Mouse (Mus musculus) intestine, embryonic 14.5 days (tissue): ENCODE data around the gene H2afz. TPM values are rescaled to one million over a fixed set of nuclear protein-coding genes. Genes with fewer than 3 reads are reported as not detected.
"Not testable (repeated sequence)": the region's sequence is repeated elsewhere in the genome, so short reads cannot be mapped to it uniquely, and the experiment has no call there.

Experiments
- ATAC-seq: fragments of 200-750 bp; cut with Nextera tagmentation; replicated peaks from 2 replicates; pipeline ENCODE4 v1.8.0; 2017; ENCODE audit warnings: low read depth, moderate number of reproducible peaks, moderate TSS enrichment, moderate library complexity; ENCODE audit not compliant: low FRiP score, low TSS enrichment
- DNase-seq: peaks from one replicate; pipeline ENCODE4 v3.0.0-alpha.2; 2018; ENCODE audit warnings: low spot score
- H3K27ac ChIP-seq: fragments of 300-500 bp; sonication (generic); 2 replicates; pipeline ENCODE4 v1.5.1; 2014; ENCODE audit warnings: low read depth, mild to moderate bottlenecking, control low read depth
- H3K27me3 ChIP-seq: fragments of 300-500 bp; sonication (generic); replicated peaks from 2 replicates; pipeline ENCODE4 v1.6.1; 2014; ENCODE audit warnings: low read length, control low read depth; ENCODE audit not compliant: control insufficient read depth, insufficient read depth
- H3K36me3 ChIP-seq: fragments of 300-500 bp; sonication (generic); 2 replicates; pipeline ENCODE4 v1.6.1; 2014; ENCODE audit warnings: low read length, control low read depth; ENCODE audit not compliant: control insufficient read depth, insufficient read depth
- H3K4me1 ChIP-seq: fragments of 300-500 bp; sonication (generic); replicated peaks from 2 replicates; pipeline ENCODE4 v1.6.1; 2014; ENCODE audit warnings: low read length, control low read depth, mixed read lengths; ENCODE audit not compliant: control insufficient read depth, insufficient read depth
- H3K4me2 ChIP-seq: fragments of 300-500 bp; sonication (generic); 2 replicates; pipeline ENCODE4 v1.6.1; 2014; ENCODE audit warnings: low read length
- H3K4me3 ChIP-seq: fragments of 300-500 bp; sonication (generic); 2 replicates; pipeline ENCODE4 v1.5.1; 2014; ENCODE audit warnings: low read depth, low read length, control low read depth, mixed read lengths
- H3K9ac ChIP-seq: fragments of 300-500 bp; sonication (generic); 2 replicates; pipeline ENCODE4 v1.6.1; 2014; ENCODE audit warnings: mild to moderate bottlenecking, low read length
- H3K9me3 ChIP-seq: fragments of 300-500 bp; sonication (generic); 2 replicates; pipeline ENCODE4 v1.6.1; 2016; ENCODE audit warnings: low read length, control low read depth; ENCODE audit not compliant: control insufficient read depth
- WGBS: fragments of 180-500 bp; shearing (Covaris S2); extraction: QIAGEN DNeasy Blood & Tissue Kit; methylation state at CpG from one replicate; pipeline ENCODE4 v1.1.7; 2014; 5-methylcytosine and 5-hydroxymethylcytosine counted together
- polyA plus RNA-seq: library from polyadenylated mRNA; unstranded; fragments of >200 nt; fragmentation: Nextera tagmentation; extraction: Ambion mirVana; gene quantifications from 2 replicates; pipeline ENCODE4 v1.2.1, GENCODE M21; 2014

The H2afz gene
- polyA plus RNA-seq, 1 experiment from 2014 or later, result 1,744 TPM

DNA sequence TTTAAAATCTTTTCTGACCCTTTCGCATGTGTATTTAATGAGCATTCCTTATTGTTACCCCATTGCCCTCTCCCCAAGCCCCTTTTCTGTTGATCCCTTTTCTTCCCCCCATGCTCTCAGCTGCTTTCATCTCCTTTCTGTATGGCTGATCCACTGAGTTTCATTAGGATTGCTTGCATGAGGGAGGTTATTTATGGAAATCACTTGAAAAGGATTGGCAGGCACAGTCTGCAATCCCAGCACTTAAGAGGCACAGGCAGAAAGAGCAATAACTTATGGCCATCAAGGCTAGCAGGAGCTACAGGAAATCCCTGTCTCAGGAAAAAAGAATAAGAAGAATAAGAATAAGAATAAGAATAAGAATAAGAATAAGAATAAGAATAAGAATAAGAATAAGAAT, 27.7 kb upstream of the H2afz start:
- Histone ChIP-seq H3K4me2 (no peak overlapping the region), H3K36me3 (no peaks in the 10 kb centered on the region), H3K9ac (no peak overlapping the region), H3K27me3 (no peaks in the 10 kb centered on the region), H3K9me3 (no peaks in the 10 kb centered on the region), H3K4me1 (no peaks in the 10 kb centered on the region), H3K27ac (no peak overlapping the region), H3K4me3 (no peak overlapping the region)
- ATAC-seq (no peak), DNase-seq (no peak)
- 89% methylated on average over 1 of the region's 1 CpGs for WGBS

DNA sequence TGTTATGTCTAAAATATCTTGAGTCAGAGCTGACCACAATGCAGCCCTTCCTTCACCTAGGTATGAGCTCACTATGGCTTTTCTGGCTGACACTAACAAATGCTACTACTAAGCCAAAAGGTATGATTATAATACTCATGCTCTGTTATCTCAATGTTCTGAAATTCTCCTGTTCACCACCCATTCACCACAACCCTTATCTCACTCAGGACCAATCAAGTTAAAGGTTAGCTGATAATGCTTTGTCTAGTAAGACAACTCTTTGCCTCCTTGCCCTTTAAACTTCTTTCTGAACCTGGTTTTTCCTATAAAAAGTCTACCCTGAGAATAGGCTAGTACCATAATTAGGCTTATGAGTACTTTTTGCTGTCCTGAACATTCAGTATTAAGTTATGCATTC, 26.1 kb upstream of the H2afz start:
- no peak overlapping the region for H3K27ac ChIP-seq
- H3K4me1 ChIP-seq, result no peaks in the 10 kb centered on the region
- DNase-seq (no peak), ATAC-seq (no peak)
- no peak overlapping the region for H3K4me2 ChIP-seq
- no peak overlapping the region for H3K4me3 ChIP-seq
- H3K9me3 ChIP-seq, result no peaks in the 10 kb centered on the region
- no peak overlapping the region for H3K9ac ChIP-seq
- H3K36me3 ChIP-seq, result no peaks in the 10 kb centered on the region
- H3K27me3 ChIP-seq, result no peaks in the 10 kb centered on the region

DNA sequence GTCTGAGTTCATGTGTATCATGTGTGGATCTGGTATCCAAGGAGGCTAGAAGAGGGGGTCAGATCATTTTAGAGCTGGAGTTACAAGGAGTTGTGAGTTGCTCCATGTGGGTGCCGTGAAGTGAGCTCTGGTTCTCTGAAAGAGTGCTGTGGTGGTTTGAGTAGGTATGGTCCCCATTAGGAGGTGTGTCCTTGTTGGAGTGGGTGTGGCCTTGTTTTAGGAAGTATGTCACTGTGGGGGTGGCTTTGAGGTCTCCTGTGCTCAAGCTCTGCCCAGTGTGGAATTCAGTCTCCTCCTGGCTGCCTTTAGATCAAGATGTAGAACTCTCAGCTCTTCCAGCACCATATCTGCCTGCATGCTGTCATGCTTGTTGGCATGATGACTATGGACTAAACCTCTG, 21.3 kb upstream of the H2afz start:
- no peak overlapping the region for H3K27ac ChIP-seq
- H3K36me3 ChIP-seq, result no peaks in the 10 kb centered on the region
- no peak for ATAC-seq
- H3K9me3 ChIP-seq, result no peaks in the 10 kb centered on the region
- H3K4me2 ChIP-seq, result no peak overlapping the region
- H3K27me3 ChIP-seq, result no peaks in the 10 kb centered on the region
- no peak for DNase-seq
- H3K4me1 ChIP-seq, result no peaks in the 10 kb centered on the region
- no peak overlapping the region for H3K9ac ChIP-seq
- no peak overlapping the region for H3K4me3 ChIP-seq
- 77% methylated on average over 1 of the region's 1 CpGs for WGBS

DNA sequence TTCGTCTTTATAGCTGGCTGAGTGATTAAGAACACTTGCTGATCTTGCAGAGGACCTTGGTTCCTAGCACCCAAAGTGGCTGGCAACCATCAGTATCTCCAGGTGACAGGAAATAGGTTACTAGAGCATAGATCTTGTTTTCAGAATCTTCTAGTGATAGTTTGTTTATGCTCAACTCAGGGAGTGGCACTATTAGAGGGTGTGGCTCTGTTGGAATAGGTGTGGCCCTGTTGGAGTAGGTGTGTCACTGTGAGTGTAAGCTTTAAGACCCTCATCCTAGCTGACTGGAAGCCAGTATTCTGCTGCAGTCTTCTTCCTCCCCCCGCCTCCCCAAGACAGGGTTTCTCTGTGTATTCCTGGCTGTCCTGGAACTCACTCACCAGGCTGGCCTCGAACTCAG, 20.0 kb upstream of the H2afz start:
- no peaks in the 10 kb centered on the region for H3K36me3 ChIP-seq
- no peak overlapping the region for H3K9ac ChIP-seq
- H3K4me2 ChIP-seq, result no peak overlapping the region
- ATAC-seq (no peak), DNase-seq (no peak)
- H3K4me1 ChIP-seq, result no peaks in the 10 kb centered on the region
- H3K27ac ChIP-seq, result no peak overlapping the region
- no peaks in the 10 kb centered on the region for H3K27me3 ChIP-seq
- 86% methylated on average over 3 of the region's 3 CpGs for WGBS
- no peaks in the 10 kb centered on the region for H3K9me3 ChIP-seq
- no peak overlapping the region for H3K4me3 ChIP-seq

DNA sequence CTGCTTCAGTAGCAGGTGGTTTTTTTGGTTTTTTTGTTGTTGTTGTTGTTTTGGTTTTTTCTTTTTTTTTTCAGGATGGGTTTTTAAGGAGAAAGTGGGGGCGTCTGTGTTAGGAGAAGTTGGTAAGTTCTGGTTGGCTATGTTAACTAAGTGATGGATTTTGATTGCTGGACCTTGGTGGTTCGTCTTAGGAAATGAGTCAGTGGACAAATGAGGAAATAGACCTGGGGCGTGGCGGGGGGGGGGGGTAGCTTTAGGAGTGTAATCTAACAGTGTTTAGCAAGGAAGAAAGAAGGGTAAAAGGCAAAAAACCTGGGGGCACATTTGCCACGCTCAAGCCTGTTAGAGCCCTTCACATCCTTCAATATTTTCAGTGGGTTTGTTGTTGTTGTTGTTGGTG, 17.7 kb upstream of the H2afz start:
- Histone ChIP-seq H3K27me3 (no peaks in the 10 kb centered on the region), H3K4me3 (no peak overlapping the region), H3K9ac (no peak overlapping the region), H3K36me3 (no peaks in the 10 kb centered on the region), H3K27ac (no peak overlapping the region), H3K4me1 (no peaks in the 10 kb centered on the region), H3K9me3 (no peaks in the 10 kb centered on the region), H3K4me2 (no peak overlapping the region)
- no peak for ATAC-seq
- DNase-seq, result no peak
- WGBS, result 77% methylated on average over 5 of the region's 5 CpGs

DNA sequence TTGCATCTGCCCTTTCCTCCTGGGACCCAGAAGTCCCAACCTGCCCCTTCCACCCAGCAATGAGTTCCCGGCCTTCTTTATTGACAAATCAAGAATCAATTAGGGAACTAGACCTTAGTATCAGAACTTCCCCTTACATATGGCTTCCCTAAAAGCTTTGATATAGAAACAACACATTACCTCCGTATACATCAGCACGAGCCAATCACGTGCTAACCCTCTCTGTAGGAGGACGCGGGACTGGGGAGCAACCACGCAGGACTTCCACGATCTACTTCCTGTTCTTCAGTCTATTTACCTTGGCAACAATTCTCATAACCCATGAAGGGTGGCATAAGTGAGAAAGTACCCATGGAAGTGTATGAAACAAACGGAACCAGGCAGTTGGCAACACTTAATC, 15.9 kb upstream of the H2afz start:
- ATAC-seq (no peak), DNase-seq (no peak)
- Histone ChIP-seq H3K9me3 (no peaks in the 10 kb centered on the region), H3K4me1 (no peaks in the 10 kb centered on the region), H3K9ac (no peak overlapping the region), H3K27ac (no peak overlapping the region), H3K27me3 (no peaks in the 10 kb centered on the region), H3K4me3 (no peak overlapping the region), H3K36me3 (no peaks in the 10 kb centered on the region), H3K4me2 (no peak overlapping the region)
- WGBS, result 86% methylated on average over 9 of the region's 9 CpGs

DNA sequence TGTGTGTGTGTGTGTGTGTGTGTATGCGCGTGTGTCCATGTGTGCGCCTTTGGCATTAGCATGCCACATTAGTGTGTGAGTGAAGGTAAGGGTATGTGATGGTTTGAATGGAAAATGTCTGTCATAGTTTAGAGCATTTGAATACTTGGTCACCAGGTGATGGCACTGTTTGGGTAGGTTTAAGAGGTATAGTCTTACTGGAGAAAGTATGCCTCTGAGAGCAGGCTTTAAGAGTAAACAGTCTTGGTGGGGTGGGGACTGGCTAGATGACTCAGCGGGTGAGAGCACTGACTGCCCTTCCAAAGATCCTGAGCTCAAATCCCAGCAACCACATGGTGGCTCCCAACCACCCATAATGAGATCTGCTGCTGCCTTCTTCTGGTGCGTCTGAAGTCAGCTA, 14.6 kb upstream of the H2afz start:
- DNase-seq, result no peak
- Histone ChIP-seq H3K4me1 (no peaks in the 10 kb centered on the region), H3K9ac (no peak overlapping the region), H3K27ac (no peak overlapping the region), H3K36me3 (no peaks in the 10 kb centered on the region), H3K4me3 (no peak overlapping the region), H3K4me2 (no peak overlapping the region), H3K27me3 (no peaks in the 10 kb centered on the region), H3K9me3 (no peaks in the 10 kb centered on the region)
- ATAC-seq, result no peak
- WGBS, result 80% methylated on average over 5 of the region's 5 CpGs

DNA sequence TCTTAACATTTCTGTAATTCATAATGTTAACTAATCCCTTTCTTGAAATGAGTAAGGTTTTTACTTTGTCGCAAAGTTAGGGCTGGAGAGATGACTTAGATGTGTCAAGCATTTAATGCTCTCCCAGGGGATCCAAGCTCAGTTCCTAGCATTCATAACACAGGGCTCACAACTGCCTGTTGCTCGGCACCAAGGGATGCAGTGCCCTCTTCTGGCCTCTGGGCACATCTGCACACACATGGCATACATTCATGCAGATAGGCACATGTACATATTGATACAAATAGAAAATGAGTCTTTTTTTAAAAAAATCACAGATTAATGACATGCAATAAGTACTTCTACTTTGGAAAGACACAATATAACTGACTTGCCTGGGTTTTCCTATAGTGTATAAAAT, 13.1 kb upstream of the H2afz start:
- no peaks in the 10 kb centered on the region for H3K36me3 ChIP-seq
- H3K4me1 ChIP-seq, result no peaks in the 10 kb centered on the region
- H3K4me3 ChIP-seq, result no peak overlapping the region
- no peak overlapping the region for H3K4me2 ChIP-seq
- no peak overlapping the region for H3K27ac ChIP-seq
- no peak overlapping the region for H3K9ac ChIP-seq
- H3K9me3 ChIP-seq, result no peaks in the 10 kb centered on the region
- DNase-seq (no peak), ATAC-seq (no peak)
- no peaks in the 10 kb centered on the region for H3K27me3 ChIP-seq
- 88% methylated on average over 2 of the region's 2 CpGs for WGBS

DNA sequence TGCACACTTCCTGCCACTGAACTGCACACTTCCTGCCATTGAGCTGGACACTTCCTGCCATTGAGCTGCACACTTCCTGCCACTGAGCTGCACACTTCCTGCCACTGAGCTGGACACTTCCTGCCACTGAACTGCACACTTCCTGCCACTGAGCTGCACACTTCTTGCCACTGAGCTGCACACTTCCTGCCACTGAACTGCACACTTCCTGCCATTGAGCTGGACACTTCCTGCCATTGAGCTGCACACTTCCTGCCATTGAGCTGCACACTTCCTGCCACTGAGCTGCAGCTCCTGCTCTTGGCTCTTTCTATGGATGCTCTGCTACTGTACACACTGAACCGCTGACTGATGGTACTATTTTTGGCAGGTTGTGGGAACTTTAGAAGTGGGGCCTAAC, 11.3 kb upstream of the H2afz start:
- H3K9ac ChIP-seq, H3K27me3 ChIP-seq, ATAC-seq, H3K4me3 ChIP-seq, H3K4me1 ChIP-seq, H3K27ac ChIP-seq, DNase-seq, H3K9me3 ChIP-seq, H3K4me2 ChIP-seq, H3K36me3 ChIP-seq: not testable (repeated sequence)
- WGBS, result 96% methylated on average over 1 of the region's 1 CpGs
